Mouse (Mus musculus) neural tube, embryonic 13.5 days (tissue): ENCODE measurements around the gene Pigf. TPM values are rescaled to one million over a fixed set of nuclear protein-coding genes. Genes with fewer than 3 reads are reported as not detected.

ENCODE experiments used
- ATAC-seq: fragments of 200-750 bp; cut with Nextera tagmentation; 2 replicates; pipeline ENCODE4 v1.8.0; 2017; ENCODE audit warnings: low read depth, mild to moderate bottlenecking, moderate TSS enrichment, moderate library complexity
- H3K27ac ChIP-seq: fragments of 300-500 bp; sonication (generic); replicated peaks from 2 replicates; pipeline ENCODE4 v1.5.1; 2015; ENCODE audit warnings: moderate library complexity, mild to moderate bottlenecking, inconsistent platforms
- H3K27me3 ChIP-seq: fragments of 300-500 bp; sonication (generic); 2 replicates; pipeline ENCODE4 v1.6.1; 2015; ENCODE audit warnings: mild to moderate bottlenecking, inconsistent platforms
- H3K36me3 ChIP-seq: fragments of 300-500 bp; sonication (generic); 2 replicates; pipeline ENCODE4 v1.6.1; 2015; ENCODE audit warnings: mild to moderate bottlenecking, inconsistent platforms
- H3K4me1 ChIP-seq: fragments of 300-500 bp; sonication (generic); replicated peaks from 2 replicates; pipeline ENCODE4 v1.6.1; 2015; ENCODE audit warnings: inconsistent platforms
- H3K4me2 ChIP-seq: fragments of 300-500 bp; sonication (generic); 2 replicates; pipeline ENCODE4 v1.6.1; 2015; ENCODE audit warnings: inconsistent platforms, mild to moderate bottlenecking, moderate library complexity
- H3K4me3 ChIP-seq: fragments of 300-500 bp; sonication (generic); 2 replicates; pipeline ENCODE4 v1.5.1; 2015; ENCODE audit warnings: mild to moderate bottlenecking, inconsistent platforms
- H3K9ac ChIP-seq: fragments of 300-500 bp; sonication (generic); 2 replicates; pipeline ENCODE4 v1.6.1; 2015; ENCODE audit warnings: moderate library complexity, mild to moderate bottlenecking, inconsistent platforms
- H3K9me3 ChIP-seq: fragments of 300-500 bp; sonication (generic); 2 replicates; pipeline ENCODE4 v1.6.1; 2016; ENCODE audit warnings: inconsistent platforms
- WGBS: fragments of 180-500 bp; shearing (Covaris S2); methylation state at CpG from one replicate; pipeline ENCODE4 v1.1.7; 2015; 5-methylcytosine and 5-hydroxymethylcytosine counted together
- polyA plus RNA-seq: library from polyadenylated mRNA; unstranded; fragments of >200 nt; fragmentation: Nextera tagmentation; extraction: Ambion mirVana; gene quantifications from 2 replicates; pipeline ENCODE4 v1.2.1, GENCODE M21; 2015

Pigf gene
- polyA plus RNA-seq, 1 experiment from 2014 or later, result 39.5 TPM

GRCm38 (mm10) chr17:87053921-87054320 lies 28.7 kb upstream of the Pigf start:
- Histone ChIP-seq H3K4me2 (no peak overlapping the region), H3K27me3 (no peaks in the 10 kb centered on the region), H3K27ac (no peak overlapping the region), H3K36me3 (no peaks in the 10 kb centered on the region), H3K9ac (no peak overlapping the region), H3K4me3 (no peak overlapping the region), H3K9me3 (no peaks in the 10 kb centered on the region), H3K4me1 (peaks cover 14% of the 10 kb centered on the region; the same call in 1 of the 2 replicates)
- WGBS, result 80% methylated on average over 5 of the region's 5 CpGs
- ATAC-seq, result no peak

- H3K4me1 ChIP-seq, result peaks cover 14% of the 10 kb centered on the region; the same call in 1 of the 2 replicates
- H3K27me3 ChIP-seq, result no peaks in the 10 kb centered on the region
- H3K9ac ChIP-seq, result no peak overlapping the region
- H3K9me3 ChIP-seq, result no peaks in the 10 kb centered on the region
- H3K27ac ChIP-seq, result no peak overlapping the region
- H3K4me3 ChIP-seq, result no peak overlapping the region
- no peak for ATAC-seq
- no peak overlapping the region for H3K4me2 ChIP-seq
- 100% methylated on average over 1 of the region's 1 CpGs for WGBS
- H3K36me3 ChIP-seq, result no peaks in the 10 kb centered on the region
These were observed 27.2 kb upstream of the Pigf start for GRCm38 (mm10) chr17:87052432-87052831.

- no peak overlapping the region for H3K9ac ChIP-seq
- H3K4me3 ChIP-seq, result no peak overlapping the region
- ATAC-seq, result no peak
- 93% methylated on average over 1 of the region's 1 CpGs for WGBS
- H3K4me2 ChIP-seq, result no peak overlapping the region
- no peak overlapping the region for H3K27ac ChIP-seq
- H3K36me3 ChIP-seq, result no peaks in the 10 kb centered on the region
- H3K9me3 ChIP-seq, result no peaks in the 10 kb centered on the region
- no peaks in the 10 kb centered on the region for H3K27me3 ChIP-seq
- peaks cover 14% of the 10 kb centered on the region; the same call in 1 of the 2 replicates for H3K4me1 ChIP-seq
These were observed 26.4 kb upstream of the Pigf start for GRCm38 (mm10) chr17:87051652-87052051.

GRCm38 (mm10) chr17:87050469-87051175 lies 25.4 kb upstream of the Pigf start:
- H3K36me3 ChIP-seq, result no peaks in the 10 kb centered on the region
- no peaks in the 10 kb centered on the region for H3K27me3 ChIP-seq
- no peak overlapping the region for H3K4me2 ChIP-seq
- H3K9ac ChIP-seq, result no peak overlapping the region
- peaks cover 12% of the 10 kb centered on the region; the same call in 1 of the 2 replicates for H3K4me1 ChIP-seq
- WGBS, result 53% methylated on average over 9 of the region's 9 CpGs
- no peak overlapping the region for H3K27ac ChIP-seq
- H3K4me3 ChIP-seq, result no peak overlapping the region
- ATAC-seq, result peak; percentile 81; the same call in 1 of the 2 replicates
- H3K9me3 ChIP-seq, result no peaks in the 10 kb centered on the region

GRCm38 (mm10) chr17:87049696-87050095 lies 24.5 kb upstream of the Pigf start:
- Histone ChIP-seq H3K4me3 (no peak overlapping the region), H3K9me3 (no peaks in the 10 kb centered on the region), H3K4me1 (peaks cover 3% of the 10 kb centered on the region; the same call in 1 of the 2 replicates), H3K36me3 (no peaks in the 10 kb centered on the region), H3K9ac (no peak overlapping the region), H3K27me3 (no peaks in the 10 kb centered on the region), H3K27ac (no peak overlapping the region), H3K4me2 (no peak overlapping the region)
- ATAC-seq, result no peak
- WGBS, result 48% methylated on average over 5 of the region's 5 CpGs

- Histone ChIP-seq H3K9me3 (no peaks in the 10 kb centered on the region), H3K4me2 (no peak overlapping the region), H3K9ac (no peak overlapping the region), H3K4me1 (no peaks in the 10 kb centered on the region), H3K27me3 (no peaks in the 10 kb centered on the region), H3K4me3 (no peak overlapping the region), H3K36me3 (no peaks in the 10 kb centered on the region), H3K27ac (no peak overlapping the region)
- WGBS, result 80% methylated on average over 8 of the region's 8 CpGs
- ATAC-seq, result peak; percentile 55; the same call in 1 of the 2 replicates
These were observed 19.6 kb upstream of the Pigf start for GRCm38 (mm10) chr17:87044796-87045195.

- H3K27ac ChIP-seq, result no peak overlapping the region
- no peak overlapping the region for H3K4me3 ChIP-seq
- H3K9ac ChIP-seq, result no peak overlapping the region
- ATAC-seq, result peak; percentile 80
- no peaks in the 10 kb centered on the region for H3K36me3 ChIP-seq
- H3K4me1 ChIP-seq, result no peaks in the 10 kb centered on the region
- H3K9me3 ChIP-seq, result no peaks in the 10 kb centered on the region
- 2% methylated on average over 15 of the region's 15 CpGs for WGBS
- H3K27me3 ChIP-seq, result no peaks in the 10 kb centered on the region
- no peak overlapping the region for H3K4me2 ChIP-seq
These were observed 19.2 kb upstream of the Pigf start for GRCm38 (mm10) chr17:87044364-87044763.

GRCm38 (mm10) chr17:87041739-87042138 lies 16.5 kb upstream of the Pigf start:
- Histone ChIP-seq H3K4me3 (no peak overlapping the region), H3K36me3 (peaks cover 14% of the 10 kb centered on the region), H3K27me3 (no peaks in the 10 kb centered on the region), H3K4me1 (no peaks in the 10 kb centered on the region), H3K4me2 (no peak overlapping the region), H3K27ac (no peak overlapping the region), H3K9ac (no peak overlapping the region), H3K9me3 (no peaks in the 10 kb centered on the region)
- 73% methylated on average over 19 of the region's 19 CpGs for WGBS
- no peak for ATAC-seq

- Histone ChIP-seq H3K36me3 (peaks cover 34% of the 10 kb centered on the region), H3K9ac (no peak overlapping the region), H3K4me2 (no peak overlapping the region), H3K27ac (no peak overlapping the region), H3K27me3 (no peaks in the 10 kb centered on the region), H3K4me1 (no peaks in the 10 kb centered on the region), H3K4me3 (no peak overlapping the region), H3K9me3 (no peaks in the 10 kb centered on the region)
- WGBS, result 91% methylated on average over 5 of the region's 5 CpGs
- no peak for ATAC-seq
These were observed 13.3 kb upstream of the Pigf start for GRCm38 (mm10) chr17:87038496-87038895.

- Histone ChIP-seq H3K36me3 (peaks cover 48% of the 10 kb centered on the region), H3K27ac (no peak overlapping the region), H3K4me2 (no peak overlapping the region), H3K4me3 (no peak overlapping the region), H3K4me1 (no peaks in the 10 kb centered on the region), H3K9ac (no peak overlapping the region), H3K9me3 (no peaks in the 10 kb centered on the region), H3K27me3 (no peaks in the 10 kb centered on the region)
- no peak for ATAC-seq
- WGBS, result 62% methylated on average over 9 of the region's 10 CpGs
These were observed 11.2 kb upstream of the Pigf start for GRCm38 (mm10) chr17:87036141-87037073.

- peak overlapping the region; percentile 97 for H3K4me2 ChIP-seq
- H3K9me3 ChIP-seq, result no peaks in the 10 kb centered on the region
- H3K4me1 ChIP-seq, result peaks cover 23% of the 10 kb centered on the region
- WGBS, result 1% methylated on average over 55 of the region's 55 CpGs
- H3K9ac ChIP-seq, result peak overlapping the region; percentile 88
- peaks cover 20% of the 10 kb centered on the region for H3K36me3 ChIP-seq
- H3K27ac ChIP-seq, result no peak overlapping the region
- no peaks in the 10 kb centered on the region for H3K27me3 ChIP-seq
- ATAC-seq, result peak; percentile 89
- peak overlapping the region; percentile 91 for H3K4me3 ChIP-seq
These were observed 539 bp downstream of the Pigf start for GRCm38 (mm10) chr17:87024491-87025242.

- Histone ChIP-seq H3K36me3 (peaks cover 21% of the 10 kb centered on the region), H3K27ac (no peak overlapping the region), H3K9ac (no peak overlapping the region), H3K4me2 (no peak overlapping the region), H3K4me3 (no peak overlapping the region), H3K4me1 (peaks cover 11% of the 10 kb centered on the region), H3K27me3 (no peaks in the 10 kb centered on the region), H3K9me3 (no peaks in the 10 kb centered on the region)
- WGBS, result 89% methylated on average over 5 of the region's 5 CpGs
- no peak for ATAC-seq
These were observed 5.5 kb downstream of the Pigf start for GRCm38 (mm10) chr17:87019692-87020091.
